Mouse (Mus musculus): Measurements from ENCODE around the gene Myom1. TPM values are rescaled to one million over a fixed set of nuclear protein-coding genes. Genes with fewer than 3 reads are reported as not detected.

Myom1 gene
- polyA plus RNA-seq, 1 experiment from 2014 or later, result 1.9 TPM

DNA sequence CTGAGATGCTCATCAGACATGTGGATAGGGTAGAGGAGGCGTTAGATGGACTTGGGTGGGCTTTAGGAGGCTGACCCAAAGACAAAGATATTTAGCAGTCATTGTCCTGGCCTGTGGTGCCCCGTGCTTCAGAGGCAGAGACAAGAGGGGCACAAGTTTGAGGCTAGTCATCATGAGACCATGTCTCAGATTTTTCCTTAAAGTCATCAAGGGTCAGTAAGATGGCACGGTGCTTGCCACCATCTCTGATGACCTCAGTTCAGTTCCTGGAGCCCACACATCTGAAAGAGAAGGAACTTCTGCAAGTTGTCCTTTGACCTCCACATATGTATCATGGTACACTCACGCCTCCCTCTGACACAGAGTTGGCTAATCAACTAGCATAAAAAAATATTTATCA lies 140.7 kb downstream of the Myom1 start:
- 84% methylated on average over 4 of the region's 4 CpGs for WGBS
- Histone ChIP-seq H3K9ac (no peak overlapping the region), H3K9me3 (replicated peaks) (no peaks in the 10 kb centered on the region)

GRCm38 (mm10) chr17:71144322-71145116 lies 142.1 kb downstream of the Myom1 start:
- H3K27ac ChIP-seq, result no peak overlapping the region
- H3K9me3 ChIP-seq (replicated peaks), result no peaks in the 10 kb centered on the region
- WGBS, result 86% methylated on average over 19 of the region's 19 CpGs
- no peak overlapping the region for H3K4me3 ChIP-seq
- no peak overlapping the region for H3K9ac ChIP-seq
- H3K36me3 ChIP-seq, result no peaks in the 10 kb centered on the region
- ATAC-seq (ENCODE audit: low FRiP score), result no peak
- H3K4me2 ChIP-seq (replicated peaks), result no peak overlapping the region
- no peaks in the 10 kb centered on the region for H3K27me3 ChIP-seq
- no peaks in the 10 kb centered on the region for H3K4me1 ChIP-seq

More for the DNA sequence above, 140.7 kb downstream of the Myom1 start:
- H3K4me3 ChIP-seq, result no peak overlapping the region
- no peaks in the 10 kb centered on the region for H3K27me3 ChIP-seq
- no peaks in the 10 kb centered on the region for H3K36me3 ChIP-seq
- no peak overlapping the region for H3K27ac ChIP-seq
- ATAC-seq (ENCODE audit: low FRiP score), result no peak
- H3K4me2 ChIP-seq (replicated peaks), result no peak overlapping the region
- no peaks in the 10 kb centered on the region for H3K4me1 ChIP-seq

- no peak overlapping the region for H3K4me3 ChIP-seq
- no peaks in the 10 kb centered on the region for H3K27me3 ChIP-seq
- H3K9me3 ChIP-seq (replicated peaks), result no peaks in the 10 kb centered on the region
- H3K9ac ChIP-seq, result no peak overlapping the region
- no peak overlapping the region for H3K4me2 ChIP-seq (replicated peaks)
- H3K36me3 ChIP-seq, result no peaks in the 10 kb centered on the region
- WGBS, result 95% methylated on average over 1 of the region's 1 CpGs
- no peaks in the 10 kb centered on the region for H3K4me1 ChIP-seq
- no peak overlapping the region for H3K27ac ChIP-seq
- ATAC-seq (ENCODE audit: low FRiP score), result no peak
These were observed 143.0 kb downstream of the Myom1 start for GRCm38 (mm10) chr17:71145248-71145961.

GRCm38 (mm10) chr17:71153356-71153755 lies 150.9 kb downstream of the Myom1 start:
- no peak for ATAC-seq (ENCODE audit: low FRiP score)
- Histone ChIP-seq H3K4me2 (replicated peaks) (no peak overlapping the region), H3K27me3 (no peaks in the 10 kb centered on the region), H3K9ac (no peak overlapping the region), H3K27ac (no peak overlapping the region), H3K4me3 (no peak overlapping the region), H3K36me3 (no peaks in the 10 kb centered on the region), H3K4me1 (0 out of 2 replicates have a peak, but pooled peaks cover 3% of the 10 kb centered on the region), H3K9me3 (replicated peaks) (no peaks in the 10 kb centered on the region)
- 65% methylated on average over 4 of the region's 4 CpGs for WGBS

- 53% methylated on average over 1 of the region's 1 CpGs for WGBS
- Histone ChIP-seq H3K9ac (no peak overlapping the region), H3K9me3 (replicated peaks) (no peaks in the 10 kb centered on the region), H3K27me3 (no peaks in the 10 kb centered on the region), H3K4me3 (no peak overlapping the region), H3K36me3 (no peaks in the 10 kb centered on the region), H3K27ac (no peak overlapping the region), H3K4me1 (peaks cover 9% of the 10 kb centered on the region; the same call in 1 of the 2 replicates), H3K4me2 (replicated peaks) (no peak overlapping the region)
- ATAC-seq (ENCODE audit: low FRiP score), result no peak
These were observed 152.8 kb downstream of the Myom1 start for GRCm38 (mm10) chr17:71155271-71155670.

DNA sequence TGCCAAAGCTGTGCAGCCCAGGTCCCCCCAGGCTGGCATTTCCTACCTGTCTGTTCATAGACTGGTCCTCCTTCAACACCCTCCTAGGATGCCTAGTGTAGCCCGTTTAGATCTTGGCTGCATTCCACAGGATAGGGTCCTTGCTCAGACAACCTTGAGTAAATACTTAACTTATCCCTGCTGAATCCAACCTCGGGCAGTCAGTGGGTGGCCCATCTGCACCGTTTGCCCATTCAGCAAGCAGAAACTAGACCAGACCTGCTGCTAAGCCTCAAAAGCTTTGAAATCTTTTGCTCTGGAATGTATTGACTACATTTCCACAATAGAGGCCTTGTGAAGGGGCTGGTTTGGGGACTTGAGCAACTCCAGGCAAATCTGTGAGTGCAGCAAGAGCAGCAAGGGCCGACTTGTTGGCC lies 156.7 kb downstream of the Myom1 start:
- 20% methylated on average over 4 of the region's 4 CpGs for WGBS
- ATAC-seq (ENCODE audit: low FRiP score), result no peak
- Histone ChIP-seq H3K4me3 (no peak overlapping the region), H3K4me1 (peaks cover 9% of the 10 kb centered on the region; the same call in 1 of the 2 replicates), H3K27me3 (no peaks in the 10 kb centered on the region), H3K9me3 (replicated peaks) (no peaks in the 10 kb centered on the region), H3K4me2 (replicated peaks) (no peak overlapping the region), H3K27ac (peak overlapping the region; percentile 53), H3K9ac (no peak overlapping the region), H3K36me3 (no peaks in the 10 kb centered on the region)

GRCm38 (mm10) chr17:71159720-71160119 lies 157.3 kb downstream of the Myom1 start:
- Histone ChIP-seq H3K4me1 (peaks cover 9% of the 10 kb centered on the region; the same call in 1 of the 2 replicates), H3K27me3 (no peaks in the 10 kb centered on the region), H3K9ac (no peak overlapping the region), H3K9me3 (replicated peaks) (no peaks in the 10 kb centered on the region), H3K4me3 (no peak overlapping the region), H3K36me3 (no peaks in the 10 kb centered on the region), H3K4me2 (replicated peaks) (no peak overlapping the region), H3K27ac (peak overlapping the region; percentile 48; the same call in 1 of the 2 replicates)
- 69% methylated on average over 8 of the region's 8 CpGs for whole genome bisulfite sequencing
- ATAC-seq (ENCODE audit: low FRiP score), result no peak

DNA sequence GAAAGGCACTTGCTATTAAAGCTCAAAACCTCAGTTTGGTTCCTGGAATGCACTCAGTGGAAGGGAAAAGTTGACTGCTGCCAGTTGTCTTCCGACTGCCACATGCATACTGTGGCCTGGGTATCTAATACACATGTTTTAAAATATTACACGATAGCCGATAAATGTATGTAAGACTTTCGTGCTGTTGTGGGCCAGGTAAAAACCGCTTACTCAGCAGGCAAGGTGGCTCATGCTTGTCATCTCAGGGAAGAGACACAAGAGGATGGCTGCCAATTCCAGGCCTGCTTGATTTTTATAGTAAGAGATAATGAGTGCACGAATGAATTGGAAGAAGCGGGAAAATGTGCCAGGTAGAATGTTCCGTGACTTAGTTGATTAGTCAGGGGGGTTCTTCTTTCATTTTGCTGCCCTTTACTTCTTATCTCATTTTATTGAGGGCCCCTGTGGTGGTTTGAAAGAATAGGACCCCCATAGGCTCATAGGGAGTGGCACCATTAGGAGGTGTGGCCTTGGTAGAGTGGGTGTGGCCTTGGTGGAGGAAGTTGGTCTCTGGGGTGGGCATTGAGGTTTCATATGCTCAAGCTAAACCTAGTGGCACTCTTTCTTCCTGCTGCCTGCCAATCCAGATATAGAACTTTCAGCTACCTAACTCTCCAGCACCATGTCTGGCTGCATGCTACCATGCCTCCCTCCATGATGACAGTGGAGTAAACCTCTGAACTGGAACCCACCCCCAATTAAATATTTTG lies 158.0 kb downstream of the Myom1 start:
- no peak overlapping the region for H3K27ac ChIP-seq
- H3K36me3 ChIP-seq, result no peaks in the 10 kb centered on the region
- no peak overlapping the region for H3K4me3 ChIP-seq
- H3K9me3 ChIP-seq (replicated peaks), result no peaks in the 10 kb centered on the region
- no peak for ATAC-seq (ENCODE audit: low FRiP score)
- H3K9ac ChIP-seq, result no peak overlapping the region
- H3K27me3 ChIP-seq, result no peaks in the 10 kb centered on the region
- peaks cover 6% of the 10 kb centered on the region; the same call in 1 of the 2 replicates for H3K4me1 ChIP-seq
- no peak overlapping the region for H3K4me2 ChIP-seq (replicated peaks)
- 90% methylated on average over 8 of the region's 8 CpGs for WGBS

- no peak overlapping the region for H3K27ac ChIP-seq
- no peak overlapping the region for H3K9ac ChIP-seq
- H3K27me3 ChIP-seq, result no peaks in the 10 kb centered on the region
- no peak overlapping the region for H3K4me2 ChIP-seq (replicated peaks)
- H3K4me1 ChIP-seq, result no peaks in the 10 kb centered on the region; the same call in none of the 2 replicates
- no peak for ATAC-seq (ENCODE audit: low FRiP score)
- H3K36me3 ChIP-seq, result no peaks in the 10 kb centered on the region
- 78% methylated on average over 6 of the region's 6 CpGs for WGBS
- H3K4me3 ChIP-seq, result no peak overlapping the region
- no peaks in the 10 kb centered on the region for H3K9me3 ChIP-seq (replicated peaks)
These were observed 162.6 kb downstream of the Myom1 start for GRCm38 (mm10) chr17:71164991-71165390.

GRCm38 (mm10) chr17:71168205-71168815 lies 165.9 kb downstream of the Myom1 start:
- no peaks in the 10 kb centered on the region; the same call in none of the 2 replicates for H3K4me1 ChIP-seq
- H3K4me2 ChIP-seq (replicated peaks), result no peak overlapping the region
- no peaks in the 10 kb centered on the region for H3K27me3 ChIP-seq
- no peak overlapping the region for H3K4me3 ChIP-seq
- H3K36me3 ChIP-seq, result no peaks in the 10 kb centered on the region
- ATAC-seq (ENCODE audit: low FRiP score), result no peak
- H3K9ac ChIP-seq, result no peak overlapping the region
- no peaks in the 10 kb centered on the region for H3K9me3 ChIP-seq (replicated peaks)
- WGBS, result 84% methylated on average over 5 of the region's 5 CpGs
- H3K27ac ChIP-seq, result no peak overlapping the region

DNA sequence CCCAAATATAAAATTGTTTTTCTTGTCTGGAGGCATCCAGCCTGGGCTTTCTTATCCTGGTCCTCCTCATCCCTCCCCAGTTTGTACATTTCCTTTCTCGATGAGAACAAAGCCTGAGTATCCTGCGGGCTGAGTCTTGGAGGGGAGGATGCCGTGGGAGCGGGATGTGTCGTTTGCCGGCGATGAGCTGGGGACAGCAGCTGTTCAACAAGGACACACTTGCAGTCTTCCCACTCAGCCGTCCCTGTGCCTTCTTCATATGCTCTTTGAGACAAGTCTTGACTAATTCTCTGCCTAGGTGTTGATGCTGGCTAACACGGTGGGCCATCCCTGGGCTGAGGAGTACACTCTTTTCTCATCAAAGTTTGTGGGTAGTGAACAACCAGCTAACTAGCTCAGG lies 166.4 kb downstream of the Myom1 start:
- ATAC-seq (ENCODE audit: low FRiP score), result no peak
- Histone ChIP-seq H3K36me3 (no peaks in the 10 kb centered on the region), H3K4me1 (no peaks in the 10 kb centered on the region; the same call in none of the 2 replicates), H3K9ac (no peak overlapping the region), H3K4me2 (replicated peaks) (no peak overlapping the region), H3K4me3 (no peak overlapping the region), H3K27me3 (no peaks in the 10 kb centered on the region), H3K9me3 (replicated peaks) (no peaks in the 10 kb centered on the region), H3K27ac (no peak overlapping the region)
- 70% methylated on average over 9 of the region's 9 CpGs for WGBS

GRCm38 (mm10) chr17:71169639-71170038 lies 167.2 kb downstream of the Myom1 start:
- no peak overlapping the region for H3K27ac ChIP-seq
- no peak for ATAC-seq (ENCODE audit: low FRiP score)
- WGBS, result 85% methylated on average over 1 of the region's 1 CpGs
- no peaks in the 10 kb centered on the region; the same call in none of the 2 replicates for H3K4me1 ChIP-seq
- H3K27me3 ChIP-seq, result no peaks in the 10 kb centered on the region
- H3K4me2 ChIP-seq (replicated peaks), result no peak overlapping the region
- no peaks in the 10 kb centered on the region for H3K9me3 ChIP-seq (replicated peaks)
- no peak overlapping the region for H3K4me3 ChIP-seq
- H3K36me3 ChIP-seq, result no peaks in the 10 kb centered on the region
- no peak overlapping the region for H3K9ac ChIP-seq
